Mouse (Mus musculus) layer of hippocampus, adult 2 months (tissue): ENCODE data around the gene Marc1. TPM values are rescaled to one million over a fixed set of nuclear protein-coding genes. Genes with fewer than 3 reads are reported as not detected.
A peak's percentile ranks its signal among the peaks of the same experiment; 100 is the strongest.

Experiments used
- DNase-seq, 2 experiments: peaks; one replicate each; pipeline ENCODE4 v3.0.0; 2022; ENCODE audit warnings: low spot score in 2 of 2
- H3K27ac ChIP-seq: fragments of 200-600 bp; 2 replicates; pipeline ENCODE4 v1.8.1; 2022
- H3K4me3 ChIP-seq: fragments of 200-600 bp; 2 replicates; pipeline ENCODE4 v1.8.1; 2022; ENCODE audit warnings: mild to moderate bottlenecking
- CTCF ChIP-seq: fragments of 200-600 bp; conservative IDR thresholded peaks from 2 replicates; pipeline ENCODE4 v1.8.1; 2022; ENCODE audit warnings: antibody characterized with exemption, mild to moderate bottlenecking, moderate library complexity
- long read RNA-seq, 2 experiments: library from polyadenylated mRNA; stranded (forward); transcript quantifications; one replicate each; pipeline ENCODE4 v2.0.0; 2021; ENCODE audit warnings: borderline mapping rate in 2 of 2
- total RNA-seq, 2 experiments: library from RNA; stranded (reverse); gene quantifications; 2 replicates each; pipeline ENCODE4 v1.2.3; 2021

The Marc1 gene
- total RNA-seq, result under 1 TPM in 1 of 2 experiments, not detected in 1; 0.28 TPM
- long read RNA-seq, experiment 1, result 0 reads
- long read RNA-seq, experiment 2, result 0 reads

DNA sequence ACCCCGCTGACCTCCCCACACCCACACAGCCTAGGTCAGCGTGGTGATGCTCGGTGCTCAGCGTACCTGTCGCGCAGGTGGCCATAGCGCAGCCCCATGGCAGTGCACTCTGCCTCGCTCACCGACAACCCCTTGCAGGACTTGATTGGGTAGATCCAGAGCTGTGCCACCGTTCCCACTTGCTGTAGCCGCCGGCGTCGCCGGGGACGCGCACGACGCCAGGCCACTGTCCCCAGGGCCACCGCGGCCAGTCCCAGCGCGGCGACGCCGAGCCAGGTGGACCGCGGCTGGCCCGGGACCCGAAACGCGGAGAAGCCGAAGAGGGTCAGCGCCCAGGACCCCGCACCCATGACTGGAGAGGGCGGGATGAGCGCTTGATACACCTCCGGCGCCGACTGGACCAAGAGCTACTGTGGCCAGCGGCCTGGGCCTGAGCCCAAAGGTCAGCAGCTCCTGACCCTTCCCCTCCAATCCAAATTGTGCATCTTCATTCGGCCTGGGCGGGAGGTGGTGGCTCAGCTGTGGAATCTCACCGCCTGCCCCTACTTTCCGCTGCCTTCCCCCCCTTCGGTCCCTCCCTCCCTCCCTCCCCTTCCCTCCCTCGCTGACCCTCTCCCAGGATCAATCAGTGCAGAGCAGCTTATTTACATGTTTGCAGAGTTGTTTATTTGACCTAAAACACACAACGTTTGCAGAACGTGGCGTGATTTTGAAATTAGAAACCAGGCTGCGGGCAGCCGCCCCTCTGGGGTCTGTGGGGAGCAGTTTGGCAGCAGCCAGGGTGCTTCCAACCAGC is at the start of gene Marc1:
Gene Marc1, minus strand, starts transcription at position 534 of the 796 bp plus-strand sequence.
- H3K27ac ChIP-seq, result no peak within 1 kb of the TSS

DNA sequence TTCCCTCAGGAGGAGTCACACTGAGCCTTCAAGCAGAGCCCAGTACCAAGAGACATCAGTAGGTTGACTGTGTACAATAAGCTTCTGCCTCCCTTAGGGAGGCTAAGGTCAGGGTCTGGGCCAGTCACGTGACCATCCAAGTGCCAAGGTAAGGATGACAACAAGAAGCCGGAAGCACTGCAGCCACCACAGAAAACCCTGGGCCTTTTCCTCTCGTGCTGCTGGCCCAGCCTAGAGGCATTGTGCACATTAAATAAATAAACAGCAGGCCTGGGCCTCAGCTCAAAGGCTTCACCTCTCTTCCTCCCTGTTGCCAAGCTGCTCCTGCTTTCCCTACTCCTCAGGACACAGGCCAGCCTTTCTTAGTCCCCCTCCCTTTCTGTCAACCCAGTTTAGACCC is 49.2 kb upstream of the Marc1 start:
- Histone ChIP-seq H3K4me3 (no peak overlapping the region), H3K27ac (no peak overlapping the region; the same call in 1 of the 2 replicates)
- DNase-seq, result no peak
- no peak for TF ChIP-seq CTCF

More for the DNA sequence above, at the start of gene Marc1:
- H3K4me3 ChIP-seq, result peak within 1 kb of the TSS; percentile 31; the same call in 1 of the 2 replicates
- no peak for TF ChIP-seq CTCF
- DNase-seq, result no peak

DNA sequence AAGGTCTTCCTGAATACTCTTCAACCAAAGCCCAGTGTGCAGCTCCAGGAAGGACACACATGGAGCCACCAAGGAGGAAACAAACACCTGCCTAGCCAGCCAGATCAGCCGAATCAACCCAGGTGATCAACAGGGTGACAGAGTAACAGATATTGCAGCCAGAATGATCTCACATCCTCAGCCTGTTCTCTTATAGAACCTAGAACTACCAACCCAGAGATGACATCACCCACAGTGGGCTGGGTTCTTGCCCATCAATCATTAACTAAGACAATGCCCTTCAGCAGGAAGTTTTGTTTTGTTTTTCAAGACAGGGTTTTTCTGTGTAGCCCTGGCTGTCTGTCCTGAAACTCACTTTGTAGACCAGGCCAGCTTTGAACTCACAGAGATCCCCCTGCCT is 47.1 kb upstream of the Marc1 start:
- Histone ChIP-seq H3K27ac (no peak overlapping the region), H3K4me3 (no peak overlapping the region)
- no peak for TF ChIP-seq CTCF
- DNase-seq, result no peak

DNA sequence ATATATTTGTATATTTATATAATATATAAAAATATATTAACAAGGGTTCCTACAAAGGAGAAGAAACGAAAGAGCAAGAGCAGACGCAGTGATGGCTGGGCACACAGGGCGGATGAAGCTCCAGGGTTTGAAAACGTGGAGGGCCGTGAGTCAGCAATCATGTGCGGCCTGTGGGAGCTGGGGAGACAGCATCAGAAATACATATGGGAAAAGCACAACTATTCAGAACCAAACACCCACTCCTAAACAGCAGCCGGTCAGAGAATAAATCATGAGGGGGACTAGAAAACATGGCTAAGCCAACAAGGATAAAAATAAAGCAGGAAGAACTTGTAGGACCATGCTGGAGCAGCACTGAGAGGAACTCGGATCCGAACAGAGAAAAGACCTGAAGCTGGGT is 46.1 kb upstream of the Marc1 start:
- Histone ChIP-seq H3K27ac (no peak overlapping the region), H3K4me3 (no peak overlapping the region)
- TF ChIP-seq CTCF, result no peak
- DNase-seq, result no peak

DNA sequence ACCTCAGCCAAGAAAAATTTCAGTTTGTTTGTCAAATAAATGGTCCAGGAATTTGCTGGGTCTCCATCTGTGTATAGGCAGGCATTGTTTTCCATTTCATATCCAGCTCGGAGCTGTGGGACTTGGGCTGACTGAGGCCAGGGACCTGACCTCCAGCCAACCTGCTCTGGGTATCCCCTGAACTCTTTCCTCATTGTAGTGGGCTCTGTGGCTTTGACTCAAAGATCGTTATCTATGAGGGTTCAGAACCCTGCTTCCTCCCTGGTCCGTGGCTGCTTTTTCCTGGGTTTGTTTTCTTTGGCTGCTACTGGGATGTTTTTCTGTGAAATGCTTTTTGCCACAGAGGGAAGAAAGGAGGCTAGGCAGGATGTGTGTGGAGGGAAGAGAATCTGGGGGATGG is 42.8 kb upstream of the Marc1 start:
- Histone ChIP-seq H3K27ac (peak overlapping the region; percentile 79), H3K4me3 (no peak overlapping the region; the same call in 1 of the 2 replicates)
- DNase-seq, result no peak
- TF ChIP-seq CTCF, result no peak

DNA sequence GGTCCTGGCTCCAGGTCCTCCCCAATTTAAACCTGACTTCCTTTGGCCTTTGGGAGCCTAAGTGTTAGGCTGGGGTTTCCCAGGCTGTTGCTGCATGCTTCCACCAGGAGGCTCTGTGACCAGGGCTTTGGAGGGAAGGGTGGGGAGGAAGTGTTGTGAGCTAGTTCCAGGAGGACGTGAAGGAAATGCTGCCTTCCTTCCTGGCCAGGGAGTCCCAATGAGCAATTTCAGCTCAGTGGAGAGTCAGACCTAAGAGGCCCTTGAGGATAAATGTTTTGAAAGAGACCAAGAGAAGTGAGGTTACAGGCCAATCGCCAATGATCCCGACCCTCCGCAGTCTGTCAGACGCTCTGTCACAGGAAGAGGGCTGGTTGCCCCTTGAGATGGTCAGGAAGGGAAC is 42.2 kb upstream of the Marc1 start:
- Histone ChIP-seq H3K27ac (peak overlapping the region; percentile 80), H3K4me3 (peak overlapping the region; percentile 42)
- peak; percentile 55 to 72 for DNase-seq
- TF ChIP-seq CTCF, result peak; percentile 89

DNA sequence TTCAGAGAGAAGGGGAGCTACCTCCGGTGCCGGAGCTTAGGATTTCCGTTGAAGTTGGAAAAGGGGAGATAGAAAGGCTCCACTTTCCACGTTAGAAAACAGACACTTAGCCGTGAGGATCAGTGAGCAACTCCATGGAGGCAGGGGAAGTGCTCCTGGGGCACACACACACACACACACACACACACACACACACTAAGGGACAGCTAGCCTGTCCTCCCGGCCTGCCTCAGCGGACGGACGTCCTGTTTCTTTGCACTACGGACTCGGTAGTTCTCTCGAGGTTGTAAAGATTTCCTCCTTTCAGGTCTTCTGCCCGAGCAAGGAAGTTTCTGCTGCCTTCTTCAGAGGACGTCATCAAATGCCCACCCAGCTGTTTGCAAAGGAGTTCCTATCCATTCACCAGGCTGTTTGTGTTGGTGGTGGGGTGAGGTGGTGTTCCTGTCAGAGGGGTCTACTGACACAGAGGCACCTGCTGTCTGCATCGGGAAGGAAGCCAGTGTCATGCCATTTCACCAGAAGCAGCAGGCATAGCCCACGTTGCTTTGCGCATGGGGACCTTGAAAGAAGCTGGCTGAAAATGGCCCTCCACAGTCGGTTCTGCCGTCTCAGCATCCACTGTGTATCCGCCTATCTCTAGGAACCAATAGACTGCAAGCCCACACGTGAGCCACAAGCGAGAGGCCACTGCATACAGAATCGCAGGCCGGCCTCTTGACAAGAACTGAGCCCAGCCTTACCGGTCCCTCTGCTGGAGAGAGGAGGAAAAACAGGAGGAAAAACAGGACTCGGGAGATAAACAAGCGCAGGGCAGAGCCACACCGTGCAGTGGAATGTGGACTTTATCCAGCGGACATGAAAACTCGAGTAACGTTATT is 40.9 kb upstream of the Marc1 start:
- DNase-seq, result peak; percentile 78 to 82
- TF ChIP-seq CTCF, result peak; percentile 86
- Histone ChIP-seq H3K27ac (peak overlapping the region; percentile 80), H3K4me3 (peak overlapping the region; percentile 42)

DNA sequence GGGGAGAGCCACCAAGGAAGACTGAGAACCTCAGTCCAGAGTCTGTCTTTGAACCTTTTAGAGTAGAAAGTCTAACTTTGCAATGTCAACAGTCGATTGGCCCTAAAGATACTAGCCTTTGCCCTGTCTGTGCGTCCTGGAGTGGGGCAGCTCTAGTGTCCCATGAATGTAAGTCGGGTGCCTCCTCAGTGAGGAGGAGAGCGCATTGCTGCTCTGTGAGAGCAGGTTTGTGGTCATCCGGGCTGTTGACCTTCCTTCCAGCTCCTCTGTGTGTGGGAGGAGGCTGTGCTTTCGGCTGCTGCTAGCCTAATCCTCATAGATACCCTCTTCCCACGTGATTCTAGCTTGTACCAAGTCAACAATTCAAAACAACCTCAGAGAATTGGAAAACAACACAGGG is 40.1 kb upstream of the Marc1 start:
- no peak for TF ChIP-seq CTCF
- no peak for DNase-seq
- H3K4me3 ChIP-seq, result peak overlapping the region; percentile 8; the same call in 1 of the 2 replicates
- H3K27ac ChIP-seq, result peak overlapping the region; percentile 80; the same call in 1 of the 2 replicates

DNA sequence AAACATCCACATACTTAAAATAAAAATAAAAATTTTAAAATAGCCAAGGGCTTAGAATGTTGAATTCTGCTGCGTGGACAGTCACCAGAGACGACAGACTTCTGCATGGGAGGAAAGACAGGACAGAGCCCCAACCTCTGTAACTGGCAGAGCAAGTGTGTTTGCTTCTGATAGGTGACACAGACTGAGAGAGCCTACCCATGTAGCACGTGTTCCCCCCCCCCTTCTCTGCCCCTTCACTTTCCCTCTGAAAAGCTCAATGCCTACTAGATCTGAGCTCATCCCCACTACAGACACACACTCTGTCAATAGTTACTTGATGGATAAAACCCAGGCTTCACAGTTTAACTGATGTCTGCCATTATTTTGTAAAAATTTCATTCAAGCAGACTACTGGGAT is 35.9 kb upstream of the Marc1 start:
- Histone ChIP-seq H3K4me3 (no peak overlapping the region), H3K27ac (no peak overlapping the region)
- no peak for DNase-seq
- TF ChIP-seq CTCF, result no peak

DNA sequence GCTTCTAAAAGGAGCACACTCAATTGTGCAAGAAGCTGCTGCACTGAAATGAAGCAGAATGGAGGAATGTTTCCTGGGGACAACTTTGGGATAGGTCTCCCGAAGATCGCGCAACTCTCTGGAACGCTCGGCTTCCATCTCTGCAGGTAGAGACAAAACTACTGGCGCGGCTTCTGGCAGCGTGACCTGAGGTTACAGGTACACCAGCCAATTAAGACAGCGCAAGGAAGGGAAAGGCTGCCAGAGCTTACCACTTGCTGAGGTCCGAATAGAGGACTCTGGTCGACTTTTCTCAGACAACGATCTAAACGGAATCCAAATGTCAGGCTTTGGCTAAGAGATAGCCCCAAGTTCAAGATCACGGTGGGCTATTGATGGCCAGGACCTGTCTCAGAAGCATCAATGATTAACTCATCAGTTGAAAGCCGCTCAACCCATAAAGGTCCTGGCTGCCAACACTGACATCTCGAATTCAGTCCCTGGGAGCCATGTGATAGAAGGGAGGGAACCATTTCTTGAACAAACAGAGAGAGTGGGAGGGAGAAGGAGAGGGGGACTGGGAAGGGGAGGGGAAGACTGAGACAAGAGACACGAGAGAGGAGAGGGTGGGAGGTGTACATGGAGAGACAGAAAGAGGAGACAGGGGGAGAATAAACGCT is 35.1 kb upstream of the Marc1 start, which contains the start of gene Marc2:
Gene Marc2, minus strand, starts transcription at position 360 of the 659 bp plus-strand sequence.
- peak within 1 kb of the TSS; percentile 93 for H3K4me3 ChIP-seq
- TF ChIP-seq CTCF, result no peak
- DNase-seq, result no peak
- peak within 1 kb of the TSS; percentile 96 for H3K27ac ChIP-seq

DNA sequence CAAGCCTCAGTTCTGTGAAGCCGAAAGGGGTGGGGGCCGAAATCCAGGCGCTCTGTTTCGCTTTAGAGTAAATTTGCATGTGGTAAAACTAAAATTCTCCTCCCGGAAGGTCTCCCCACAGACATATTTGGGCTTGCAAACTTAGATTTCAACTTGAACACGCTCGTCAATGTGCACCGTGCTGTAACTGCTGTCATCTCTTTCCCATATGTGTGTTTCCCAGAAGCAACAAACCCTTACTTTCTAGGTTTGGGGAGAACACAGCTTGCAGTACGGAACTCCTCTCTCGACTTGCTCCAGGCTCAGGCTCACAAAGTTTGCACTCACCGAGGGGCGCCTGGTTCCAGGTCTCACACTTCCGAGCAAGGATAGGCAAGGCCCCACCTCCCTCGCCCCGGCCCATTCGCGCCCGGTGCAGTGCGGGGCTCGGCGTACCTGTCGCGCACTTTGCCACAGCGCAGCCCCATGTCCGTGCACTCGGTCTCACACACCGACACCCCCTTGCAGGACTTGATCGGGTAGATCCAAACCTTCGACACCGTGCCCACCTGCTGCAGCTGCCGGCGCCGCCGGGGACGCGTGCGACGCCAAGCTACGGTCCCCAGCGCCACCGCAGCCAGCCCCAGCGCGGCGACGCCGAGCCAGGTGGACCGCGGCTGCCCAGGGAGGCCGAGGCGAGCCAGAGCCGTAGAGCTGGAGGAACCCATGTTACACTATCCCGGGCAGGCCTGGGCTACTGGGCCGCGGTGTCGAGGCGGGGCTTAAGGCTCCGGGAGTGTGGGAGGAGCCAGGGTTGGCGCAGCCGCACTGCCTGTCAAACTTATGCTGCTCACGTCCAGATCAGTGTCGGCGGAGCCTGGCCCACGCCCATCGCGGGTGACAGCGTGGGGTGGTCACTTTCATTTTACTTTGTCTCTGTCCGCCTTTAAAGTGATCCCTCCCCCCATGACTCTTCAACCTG is 34.3 kb upstream of the Marc1 start:
- TF ChIP-seq CTCF, result no peak
- H3K27ac ChIP-seq, result peak overlapping the region; percentile 96

More for the DNA sequence above, 34.3 kb upstream of the Marc1 start:
- peak; percentile 82 to 85 for DNase-seq
- H3K4me3 ChIP-seq, result peak overlapping the region; percentile 93
